Mouse (Mus musculus): ENCODE data around the gene Tas1r3. TPM values are rescaled to one million over a fixed set of nuclear protein-coding genes. Genes with fewer than 3 reads are reported as not detected.

Tas1r3 gene
- polyA plus RNA-seq, 1 experiment from 2014 or later, result 0.84 TPM

DNA sequence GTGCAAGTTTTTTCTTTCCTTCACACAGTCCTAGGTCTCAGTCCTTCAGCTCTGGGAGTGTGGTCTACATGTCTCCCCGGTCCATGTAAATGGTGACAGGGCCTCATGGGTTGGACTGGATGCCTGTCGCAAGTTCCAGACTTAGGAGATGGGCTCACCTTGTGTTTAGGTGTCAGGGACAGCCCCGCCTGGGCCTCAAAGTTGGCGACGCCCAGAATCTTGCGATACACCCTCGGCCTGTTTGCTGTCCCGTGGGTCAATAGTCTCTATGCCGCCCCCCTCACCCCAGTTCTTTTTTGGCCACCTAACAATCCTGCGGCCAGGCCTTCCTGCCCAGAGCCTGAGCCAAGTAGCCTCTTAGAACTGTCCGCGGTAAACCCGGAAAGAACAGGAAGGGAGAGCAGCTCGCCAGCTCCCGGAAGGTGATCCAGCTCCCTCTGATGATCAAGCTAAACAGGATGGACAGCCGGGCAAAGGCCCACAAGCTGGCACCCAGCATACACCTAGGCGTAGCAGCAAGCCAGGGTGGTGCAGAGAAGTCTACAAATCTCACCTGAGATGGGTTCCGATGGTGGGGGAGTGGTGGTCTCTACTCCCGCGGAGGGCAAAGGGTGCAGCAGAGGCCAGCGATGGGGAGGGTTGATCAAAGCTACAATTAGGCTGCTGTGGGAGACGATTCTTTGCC, 5.6 kb upstream of the Tas1r3 start:
- peaks cover 15% of the 10 kb centered on the region for H3K36me3 ChIP-seq (ENCODE audit: control insufficient read depth, insufficient read depth)
- peak overlapping the region; percentile 63 for H3K9ac ChIP-seq (replicated peaks; ENCODE audit: low read depth, low read length)
- no peaks in the 10 kb centered on the region for H3K9me3 ChIP-seq (ENCODE audit: control insufficient read depth, low read length)
- 12% methylated on average over 22 of the region's 22 CpGs for WGBS
- no peaks in the 10 kb centered on the region for H3K27me3 ChIP-seq (replicated peaks; ENCODE audit: control insufficient read depth, insufficient read depth, low read length)
- H3K4me1 ChIP-seq (replicated peaks; ENCODE audit: control insufficient read depth, insufficient read depth, low read length), result peaks cover 16% of the 10 kb centered on the region
- H3K27ac ChIP-seq (ENCODE audit: low read length), result no peak overlapping the region
- H3K4me3 ChIP-seq (replicated peaks; ENCODE audit: low read length), result peak overlapping the region; percentile 73
- ATAC-seq, result peak; percentile 53
- peak overlapping the region; percentile 98 for H3K4me2 ChIP-seq (ENCODE audit: low read length)

DNA sequence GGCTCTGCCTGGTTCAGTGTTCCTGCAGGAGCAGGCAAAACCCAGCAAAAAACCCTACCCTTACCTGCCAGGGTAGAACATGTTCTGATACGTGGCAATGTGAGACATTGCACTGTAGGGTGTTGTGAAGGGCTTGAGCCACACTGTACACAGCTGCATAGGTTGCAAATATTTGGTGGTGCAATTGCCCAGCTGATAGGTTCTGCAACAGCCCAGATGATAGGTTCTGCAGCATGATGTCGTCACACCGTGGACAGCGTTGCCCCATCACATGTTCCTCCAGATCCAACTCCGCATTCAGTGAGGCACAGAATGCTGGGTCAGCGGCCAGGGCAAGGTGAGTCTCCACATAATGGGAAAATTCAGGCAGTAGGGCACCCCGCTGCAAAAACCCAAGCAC, 1.4 kb downstream of the Tas1r3 start:
- WGBS, result 89% methylated on average over 7 of the region's 7 CpGs
- H3K27me3 ChIP-seq (replicated peaks; ENCODE audit: control insufficient read depth, insufficient read depth, low read length), result no peaks in the 10 kb centered on the region
- H3K27ac ChIP-seq (ENCODE audit: low read length), result no peak overlapping the region
- peaks cover 20% of the 10 kb centered on the region for H3K36me3 ChIP-seq (ENCODE audit: control insufficient read depth, insufficient read depth)
- no peak overlapping the region for H3K4me3 ChIP-seq (replicated peaks; ENCODE audit: low read length)
- no peak overlapping the region for H3K9ac ChIP-seq (replicated peaks; ENCODE audit: low read depth, low read length)
- ATAC-seq, result no peak
- H3K9me3 ChIP-seq (ENCODE audit: control insufficient read depth, low read length), result no peaks in the 10 kb centered on the region
- H3K4me1 ChIP-seq (replicated peaks; ENCODE audit: control insufficient read depth, insufficient read depth, low read length), result no peaks in the 10 kb centered on the region
- no peak overlapping the region for H3K4me2 ChIP-seq (ENCODE audit: low read length)

DNA sequence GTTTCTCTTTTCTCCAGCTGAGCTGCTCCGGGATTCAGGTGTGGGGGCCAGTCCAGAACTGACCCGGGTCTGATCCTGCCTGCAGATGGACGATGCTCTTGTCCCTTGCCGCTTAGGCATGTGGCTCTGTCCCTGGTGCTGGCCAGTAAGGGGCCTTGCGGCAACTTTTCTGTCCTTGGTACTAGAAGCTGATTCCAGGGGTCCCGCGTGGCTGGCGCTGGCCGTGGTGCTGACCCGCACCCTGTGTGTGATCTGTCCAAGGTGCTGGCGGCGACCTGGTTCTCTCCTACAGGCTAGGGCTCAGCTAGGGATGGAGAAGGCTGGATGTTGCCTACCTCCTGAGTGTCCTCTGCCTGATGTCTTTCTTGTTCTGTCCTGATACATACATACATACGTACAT, 3.8 kb downstream of the Tas1r3 start:
- Histone ChIP-seq H3K4me2 (ENCODE audit: low read length) (no peak overlapping the region), H3K27me3 (replicated peaks; ENCODE audit: control insufficient read depth, insufficient read depth, low read length) (no peaks in the 10 kb centered on the region), H3K4me3 (replicated peaks; ENCODE audit: low read length) (no peak overlapping the region), H3K4me1 (replicated peaks; ENCODE audit: control insufficient read depth, insufficient read depth, low read length) (no peaks in the 10 kb centered on the region), H3K27ac (ENCODE audit: low read length) (no peak overlapping the region), H3K36me3 (ENCODE audit: control insufficient read depth, insufficient read depth) (peaks cover 21% of the 10 kb centered on the region), H3K9me3 (ENCODE audit: control insufficient read depth, low read length) (no peaks in the 10 kb centered on the region), H3K9ac (replicated peaks; ENCODE audit: low read depth, low read length) (no peak overlapping the region)
- 34% methylated on average over 13 of the region's 13 CpGs for WGBS
- no peak for ATAC-seq

DNA sequence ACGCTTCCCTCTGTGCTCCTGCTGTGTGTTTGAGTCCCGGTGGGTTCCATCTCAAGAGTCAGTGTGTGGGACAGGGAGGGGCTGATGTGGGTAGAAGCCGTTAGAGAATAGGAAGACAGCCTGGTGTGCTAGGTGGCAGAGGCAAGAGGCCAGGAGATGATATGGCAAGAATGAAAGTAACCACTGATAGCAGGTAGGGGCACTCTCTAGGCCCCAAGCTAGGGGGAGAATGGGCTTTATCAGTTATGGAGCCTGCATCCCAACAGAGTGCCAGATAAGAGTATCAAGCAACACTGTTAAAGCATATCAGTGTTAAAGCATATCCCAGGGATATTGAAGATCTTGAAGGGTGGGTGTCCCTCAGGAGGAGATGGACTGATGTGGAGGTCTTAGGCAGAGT, 6.3 kb downstream of the Tas1r3 start:
- Histone ChIP-seq H3K36me3 (ENCODE audit: control insufficient read depth, insufficient read depth) (peaks cover 21% of the 10 kb centered on the region), H3K4me1 (replicated peaks; ENCODE audit: control insufficient read depth, insufficient read depth, low read length) (0 out of 2 replicates have a peak, but pooled peaks cover 4% of the 10 kb centered on the region), H3K9me3 (ENCODE audit: control insufficient read depth, low read length) (no peaks in the 10 kb centered on the region), H3K27me3 (replicated peaks; ENCODE audit: control insufficient read depth, insufficient read depth, low read length) (no peaks in the 10 kb centered on the region), H3K27ac (ENCODE audit: low read length) (no peak overlapping the region), H3K4me3 (replicated peaks; ENCODE audit: low read length) (no peak overlapping the region), H3K4me2 (ENCODE audit: low read length) (no peak overlapping the region), H3K9ac (replicated peaks; ENCODE audit: low read depth, low read length) (no peak overlapping the region)
- ATAC-seq, result no peak
- whole genome bisulfite sequencing, result 83% methylated on average over 3 of the region's 3 CpGs

DNA sequence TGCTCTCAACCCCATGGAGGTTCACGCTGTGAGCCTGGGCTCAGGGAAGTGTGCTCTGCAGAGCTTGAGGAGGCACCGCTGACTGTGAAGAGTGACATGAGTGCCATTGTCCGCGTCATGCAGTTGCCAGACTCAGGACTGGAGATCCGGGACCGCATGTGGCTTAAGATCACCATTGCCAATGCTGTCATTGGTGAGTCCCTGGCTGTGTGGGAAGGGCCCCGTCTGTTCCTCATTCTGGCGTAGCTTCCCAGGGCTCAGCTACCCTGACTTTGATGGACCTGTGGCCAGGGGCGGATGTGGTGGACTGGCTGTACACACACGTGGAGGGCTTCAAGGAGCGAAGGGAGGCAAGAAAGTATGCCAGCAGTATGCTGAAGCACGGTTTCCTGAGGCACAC, 7.1 kb downstream of the Tas1r3 start:
- peaks cover 21% of the 10 kb centered on the region for H3K36me3 ChIP-seq (ENCODE audit: control insufficient read depth, insufficient read depth)
- H3K27ac ChIP-seq (ENCODE audit: low read length), result no peak overlapping the region
- no peaks in the 10 kb centered on the region for H3K9me3 ChIP-seq (ENCODE audit: control insufficient read depth, low read length)
- no peak for ATAC-seq
- no peaks in the 10 kb centered on the region for H3K27me3 ChIP-seq (replicated peaks; ENCODE audit: control insufficient read depth, insufficient read depth, low read length)
- H3K9ac ChIP-seq (replicated peaks; ENCODE audit: low read depth, low read length), result no peak overlapping the region
- 93% methylated on average over 12 of the region's 12 CpGs for WGBS
- H3K4me3 ChIP-seq (replicated peaks; ENCODE audit: low read length), result no peak overlapping the region
- peaks cover 9% of the 10 kb centered on the region; the same call in 1 of the 2 replicates for H3K4me1 ChIP-seq (replicated peaks; ENCODE audit: control insufficient read depth, insufficient read depth, low read length)
- no peak overlapping the region for H3K4me2 ChIP-seq (ENCODE audit: low read length)

DNA sequence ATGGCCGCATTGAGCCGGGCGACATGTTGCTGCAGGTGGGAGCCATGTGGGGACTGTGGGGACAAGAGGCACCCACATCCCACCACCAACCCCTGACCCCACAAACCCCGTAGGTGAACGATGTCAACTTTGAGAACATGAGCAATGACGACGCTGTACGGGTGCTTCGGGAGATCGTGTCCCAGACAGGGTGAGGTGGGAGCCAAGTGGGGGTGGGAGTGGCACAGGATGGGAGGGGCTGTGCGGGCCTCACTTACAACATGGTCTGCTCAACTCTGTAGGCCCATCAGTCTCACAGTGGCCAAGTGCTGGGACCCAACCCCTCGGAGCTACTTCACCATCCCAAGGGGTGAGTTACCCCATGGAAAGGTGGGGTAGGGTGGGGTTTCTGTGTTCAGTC, 8.2 kb downstream of the Tas1r3 start:
- H3K27ac ChIP-seq (ENCODE audit: low read length), result no peak overlapping the region
- no peak for ATAC-seq
- no peak overlapping the region for H3K4me3 ChIP-seq (replicated peaks; ENCODE audit: low read length)
- H3K36me3 ChIP-seq (ENCODE audit: control insufficient read depth, insufficient read depth), result peaks cover 18% of the 10 kb centered on the region
- no peak overlapping the region for H3K4me2 ChIP-seq (ENCODE audit: low read length)
- WGBS, result 95% methylated on average over 12 of the region's 12 CpGs
- H3K9me3 ChIP-seq (ENCODE audit: control insufficient read depth, low read length), result no peaks in the 10 kb centered on the region
- no peak overlapping the region for H3K9ac ChIP-seq (replicated peaks; ENCODE audit: low read depth, low read length)
- no peaks in the 10 kb centered on the region for H3K27me3 ChIP-seq (replicated peaks; ENCODE audit: control insufficient read depth, insufficient read depth, low read length)
- peaks cover 13% of the 10 kb centered on the region for H3K4me1 ChIP-seq (replicated peaks; ENCODE audit: control insufficient read depth, insufficient read depth, low read length)

DNA sequence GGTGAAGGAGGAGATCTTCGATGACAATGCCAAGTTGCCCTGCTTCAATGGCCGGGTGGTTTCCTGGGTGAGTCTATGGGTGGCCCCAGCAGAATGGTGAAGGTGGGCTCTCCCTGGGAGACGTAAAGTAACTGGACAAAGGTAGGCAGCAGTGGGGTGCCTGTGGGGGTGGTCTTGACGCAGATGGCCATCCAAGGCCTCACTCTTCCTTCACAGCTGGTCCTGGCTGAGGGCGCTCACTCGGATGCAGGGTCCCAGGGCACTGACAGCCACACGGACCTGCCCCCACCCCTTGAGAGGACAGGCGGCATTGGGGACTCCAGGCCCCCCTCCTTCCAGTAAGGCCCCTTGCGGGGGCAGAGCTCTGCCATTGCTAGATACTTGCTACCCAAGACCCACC, 9.7 kb downstream of the Tas1r3 start:
- Histone ChIP-seq H3K9me3 (ENCODE audit: control insufficient read depth, low read length) (no peaks in the 10 kb centered on the region), H3K4me1 (replicated peaks; ENCODE audit: control insufficient read depth, insufficient read depth, low read length) (peaks cover 28% of the 10 kb centered on the region), H3K36me3 (ENCODE audit: control insufficient read depth, insufficient read depth) (peaks cover 11% of the 10 kb centered on the region), H3K27me3 (replicated peaks; ENCODE audit: control insufficient read depth, insufficient read depth, low read length) (no peaks in the 10 kb centered on the region), H3K4me2 (ENCODE audit: low read length) (no peak overlapping the region), H3K9ac (replicated peaks; ENCODE audit: low read depth, low read length) (no peak overlapping the region), H3K4me3 (replicated peaks; ENCODE audit: low read length) (no peak overlapping the region), H3K27ac (ENCODE audit: low read length) (no peak overlapping the region)
- no peak for ATAC-seq
- 93% methylated on average over 9 of the region's 9 CpGs for WGBS

DNA sequence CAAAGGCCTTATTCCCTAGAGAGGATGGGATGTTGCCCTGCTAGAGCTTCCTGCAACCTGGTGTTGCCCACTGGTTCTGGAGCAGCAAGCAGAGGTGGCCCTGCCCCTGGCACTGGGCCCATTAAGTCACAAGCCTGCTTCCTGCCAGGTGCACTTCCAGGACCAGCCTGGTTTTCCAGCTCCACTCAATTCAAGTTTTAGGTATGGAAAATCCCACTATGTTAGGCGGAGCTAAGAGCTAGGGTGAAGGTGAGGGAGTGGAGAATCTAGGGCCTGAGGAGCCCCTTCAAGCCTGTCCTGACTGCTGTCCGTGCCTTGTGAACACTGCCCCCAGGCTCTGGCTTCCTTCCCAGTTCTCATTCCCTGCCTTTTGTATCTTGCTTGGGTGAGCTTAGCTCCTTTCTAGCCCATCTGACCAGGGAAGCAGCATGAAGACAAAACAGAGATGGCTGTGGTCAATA, 11.2 kb downstream of the Tas1r3 start:
- H3K4me3 ChIP-seq (replicated peaks; ENCODE audit: low read length), result no peak overlapping the region
- H3K4me2 ChIP-seq (ENCODE audit: low read length), result no peak overlapping the region
- WGBS, result 64% methylated on average over 2 of the region's 2 CpGs
- H3K27ac ChIP-seq (ENCODE audit: low read length), result no peak overlapping the region
- H3K4me1 ChIP-seq (replicated peaks; ENCODE audit: control insufficient read depth, insufficient read depth, low read length), result peaks cover 34% of the 10 kb centered on the region
- no peak overlapping the region for H3K9ac ChIP-seq (replicated peaks; ENCODE audit: low read depth, low read length)
- no peaks in the 10 kb centered on the region for H3K9me3 ChIP-seq (ENCODE audit: control insufficient read depth, low read length)
- H3K36me3 ChIP-seq (ENCODE audit: control insufficient read depth, insufficient read depth), result peaks cover 8% of the 10 kb centered on the region
- H3K27me3 ChIP-seq (replicated peaks; ENCODE audit: control insufficient read depth, insufficient read depth, low read length), result no peaks in the 10 kb centered on the region
- ATAC-seq, result no peak

DNA sequence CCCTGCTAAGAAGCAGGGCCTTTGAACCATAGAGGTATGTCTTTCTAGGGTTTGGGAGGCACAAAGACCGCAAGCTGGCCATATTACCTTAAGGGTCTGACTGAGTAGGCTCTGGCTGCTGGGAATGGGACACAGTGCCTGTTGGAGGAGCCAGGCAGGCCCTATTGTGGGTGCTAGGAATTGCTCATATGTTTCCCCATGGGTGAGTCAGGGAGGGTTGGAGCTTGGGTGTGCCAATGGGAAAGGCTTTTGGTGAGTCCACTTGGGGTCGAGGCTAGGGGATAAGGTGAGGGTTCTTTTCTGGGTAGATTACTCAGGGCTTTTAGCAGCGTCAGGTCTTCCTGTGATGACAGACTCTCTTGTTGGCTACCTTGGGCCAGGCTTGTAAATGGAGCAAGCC, 11.8 kb downstream of the Tas1r3 start:
- no peak for ATAC-seq
- 88% methylated on average over 3 of the region's 3 CpGs for WGBS
- H3K27ac ChIP-seq (ENCODE audit: low read length), result no peak overlapping the region
- H3K4me3 ChIP-seq (replicated peaks; ENCODE audit: low read length), result no peak overlapping the region
- no peaks in the 10 kb centered on the region for H3K27me3 ChIP-seq (replicated peaks; ENCODE audit: control insufficient read depth, insufficient read depth, low read length)
- H3K9me3 ChIP-seq (ENCODE audit: control insufficient read depth, low read length), result no peaks in the 10 kb centered on the region
- H3K9ac ChIP-seq (replicated peaks; ENCODE audit: low read depth, low read length), result no peak overlapping the region
- H3K4me1 ChIP-seq (replicated peaks; ENCODE audit: control insufficient read depth, insufficient read depth, low read length), result peaks cover 40% of the 10 kb centered on the region
- no peak overlapping the region for H3K4me2 ChIP-seq (ENCODE audit: low read length)
- H3K36me3 ChIP-seq (ENCODE audit: control insufficient read depth, insufficient read depth), result peaks cover 8% of the 10 kb centered on the region

All from forebrain, embryonic 16.5 days (tissue).